Mouse (Mus musculus): ENCODE results near the gene Slc25a3. TPM values are rescaled to one million over a fixed set of nuclear protein-coding genes. Genes with fewer than 3 reads are reported as not detected.

Gene Slc25a3
- polyA plus RNA-seq, 1 experiment = 781 TPM

- H3K4me1 ChIP-seq (ENCODE audit: control insufficient read depth, insufficient read depth, insufficient read length, low read length) = no peaks in the 10 kb centered on the region
- no peak for TF ChIP-seq CTCF (IDR thresholded peaks at IDR 0.05; ENCODE audit: extremely low read depth, insufficient read length, insufficient replicate concordance, low read depth, low read length)
- no peak for TF ChIP-seq POLR2A (IDR thresholded peaks at IDR 0.05; ENCODE audit: low read depth, low read length)
- 73% methylated on average over 4 of the region's 4 CpGs for WGBS
- no peaks in the 10 kb centered on the region for H3K27me3 ChIP-seq (ENCODE audit: control insufficient read depth, insufficient read depth, low read length)
- H3K36me3 ChIP-seq (ENCODE audit: control insufficient read depth, insufficient read depth, low read length) = peaks cover 16% of the 10 kb centered on the region
- H3K4me3 ChIP-seq (ENCODE audit: low read depth, low read length) = no peak overlapping the region
- H3K27ac ChIP-seq (ENCODE audit: insufficient read depth, low read depth, low read length) = no peak overlapping the region
Measured at GRCm38 (mm10) chr10:91109841-91110240, 14.0 kb downstream of the Slc25a3 start.

GRCm38 (mm10) chr10:91105981-91106380 is 17.9 kb downstream of the Slc25a3 start:
- TF ChIP-seq POLR2A (IDR thresholded peaks at IDR 0.05; ENCODE audit: low read depth, low read length) (no peak), CTCF (IDR thresholded peaks at IDR 0.05; ENCODE audit: extremely low read depth, insufficient read length, insufficient replicate concordance, low read depth, low read length) (no peak)
- Histone ChIP-seq H3K27ac (ENCODE audit: insufficient read depth, low read depth, low read length) (no peak overlapping the region), H3K36me3 (ENCODE audit: control insufficient read depth, insufficient read depth, low read length) (peaks cover 3% of the 10 kb centered on the region; the same call in 1 of the 2 replicates), H3K4me1 (ENCODE audit: control insufficient read depth, insufficient read depth, insufficient read length, low read length) (no peaks in the 10 kb centered on the region), H3K27me3 (ENCODE audit: control insufficient read depth, insufficient read depth, low read length) (no peaks in the 10 kb centered on the region), H3K4me3 (ENCODE audit: low read depth, low read length) (no peak overlapping the region)
- 93% methylated on average over 3 of the region's 3 CpGs for WGBS

DNA sequence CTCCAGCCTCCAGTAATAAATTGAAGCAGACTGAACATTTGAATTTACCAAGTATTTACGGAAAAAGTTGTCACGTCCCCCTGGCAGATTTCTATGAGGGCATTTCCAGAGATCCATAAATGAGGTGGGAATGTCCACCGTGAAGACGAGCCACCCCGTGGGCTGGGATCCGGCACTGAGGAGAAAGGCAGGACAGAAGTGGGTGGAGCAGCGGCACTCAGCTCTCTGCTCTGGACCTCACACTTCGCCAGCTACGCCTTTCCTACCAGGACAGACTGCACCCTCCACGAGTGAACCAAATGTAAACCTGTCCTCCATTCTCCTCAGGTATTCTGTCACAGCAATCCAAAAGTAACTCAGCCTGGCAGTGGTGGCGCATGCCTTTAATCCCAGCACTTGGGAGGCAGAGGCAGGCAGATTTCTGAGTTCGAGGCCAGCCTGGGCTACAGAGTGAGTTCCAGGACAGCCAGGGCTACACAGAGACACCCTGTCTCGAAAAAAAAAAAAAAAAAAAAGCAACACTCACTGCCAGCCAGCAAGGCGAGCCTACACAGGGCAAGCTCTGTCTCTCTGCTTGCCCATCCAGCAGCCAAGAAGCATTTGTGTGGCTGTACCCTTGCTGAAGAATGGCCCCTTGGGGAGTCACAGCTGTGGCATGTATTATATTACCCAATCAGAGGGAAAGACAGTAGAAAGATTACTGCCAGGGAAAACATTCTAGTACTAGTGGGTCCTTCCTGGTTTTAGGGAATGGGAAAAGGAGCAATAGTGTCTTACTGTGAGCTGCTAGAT is 20.9 kb downstream of the Slc25a3 start:
- no peak for TF ChIP-seq CTCF (IDR thresholded peaks at IDR 0.05; ENCODE audit: extremely low read depth, insufficient read length, insufficient replicate concordance, low read depth, low read length)
- no peak for TF ChIP-seq POLR2A (IDR thresholded peaks at IDR 0.05; ENCODE audit: low read depth, low read length)
- Histone ChIP-seq H3K27ac (ENCODE audit: insufficient read depth, low read depth, low read length) (no peak overlapping the region), H3K27me3 (ENCODE audit: control insufficient read depth, insufficient read depth, low read length) (no peaks in the 10 kb centered on the region), H3K4me3 (ENCODE audit: low read depth, low read length) (no peak overlapping the region), H3K4me1 (ENCODE audit: control insufficient read depth, insufficient read depth, insufficient read length, low read length) (no peaks in the 10 kb centered on the region), H3K36me3 (ENCODE audit: control insufficient read depth, insufficient read depth, low read length) (peaks cover 3% of the 10 kb centered on the region)
- 93% methylated on average over 14 of the region's 14 CpGs for WGBS

- H3K36me3 ChIP-seq (ENCODE audit: control insufficient read depth, insufficient read depth, low read length) = peaks cover 3% of the 10 kb centered on the region
- WGBS = 94% methylated on average over 25 of the region's 25 CpGs
- no peaks in the 10 kb centered on the region for H3K4me1 ChIP-seq (ENCODE audit: control insufficient read depth, insufficient read depth, insufficient read length, low read length)
- H3K4me3 ChIP-seq (ENCODE audit: low read depth, low read length) = no peak overlapping the region
- H3K27ac ChIP-seq (ENCODE audit: insufficient read depth, low read depth, low read length) = no peak overlapping the region
- TF ChIP-seq POLR2A (IDR thresholded peaks at IDR 0.05; ENCODE audit: low read depth, low read length) = no peak
- no peak for TF ChIP-seq CTCF (IDR thresholded peaks at IDR 0.05; ENCODE audit: extremely low read depth, insufficient read length, insufficient replicate concordance, low read depth, low read length)
- no peaks in the 10 kb centered on the region for H3K27me3 ChIP-seq (ENCODE audit: control insufficient read depth, insufficient read depth, low read length)
Measured at GRCm38 (mm10) chr10:91101936-91102335, 21.9 kb downstream of the Slc25a3 start.

DNA sequence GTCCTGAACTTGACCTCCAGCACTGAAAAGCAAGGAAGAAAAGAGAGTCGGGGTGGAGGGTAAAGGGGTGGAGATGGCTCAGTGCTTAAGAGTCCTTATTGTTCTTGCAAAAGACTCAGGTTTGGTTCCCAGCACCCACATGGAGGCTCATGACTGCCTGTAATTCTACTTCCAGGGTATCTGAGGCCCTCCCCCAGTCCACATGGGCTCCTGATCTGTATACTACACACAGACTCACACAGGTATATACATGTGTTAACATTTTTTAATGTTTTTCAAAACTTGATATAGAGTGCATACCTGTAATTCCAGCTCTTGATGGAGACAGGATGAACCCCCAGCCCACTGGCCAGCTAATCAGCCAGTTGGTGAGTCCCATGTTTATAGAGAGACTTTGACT is 23.8 kb downstream of the Slc25a3 start:
- Histone ChIP-seq H3K27me3 (ENCODE audit: control insufficient read depth, insufficient read depth, low read length) (no peaks in the 10 kb centered on the region), H3K27ac (ENCODE audit: insufficient read depth, low read depth, low read length) (no peak overlapping the region), H3K36me3 (ENCODE audit: control insufficient read depth, insufficient read depth, low read length) (peaks cover 3% of the 10 kb centered on the region), H3K4me3 (ENCODE audit: low read depth, low read length) (no peak overlapping the region), H3K4me1 (ENCODE audit: control insufficient read depth, insufficient read depth, insufficient read length, low read length) (no peaks in the 10 kb centered on the region)
- no peak for TF ChIP-seq POLR2A (IDR thresholded peaks at IDR 0.05; ENCODE audit: low read depth, low read length)
- no peak for TF ChIP-seq CTCF (IDR thresholded peaks at IDR 0.05; ENCODE audit: extremely low read depth, insufficient read length, insufficient replicate concordance, low read depth, low read length)
- WGBS = 97% methylated on average over 1 of the region's 1 CpGs

DNA sequence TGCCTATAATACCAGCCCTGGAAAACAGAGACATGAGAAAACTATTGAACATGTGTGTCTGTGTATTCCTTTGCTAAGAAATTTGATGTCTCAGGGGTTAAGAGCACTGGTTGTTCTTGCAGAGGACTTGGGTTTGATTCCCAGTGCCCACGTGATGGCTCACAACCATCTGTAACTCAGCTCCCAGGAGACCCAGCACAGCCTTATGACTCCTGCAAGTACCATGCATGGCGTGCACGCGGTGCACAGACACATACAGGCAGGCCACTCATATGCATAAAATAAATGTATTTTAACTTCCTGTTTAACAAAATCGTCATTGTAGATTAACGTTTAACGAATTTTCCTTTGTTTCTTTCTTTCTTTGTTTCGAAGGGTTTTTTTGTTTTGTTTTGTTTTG is 25.8 kb downstream of the Slc25a3 start:
- Histone ChIP-seq H3K4me3 (ENCODE audit: low read depth, low read length) (no peak overlapping the region), H3K27me3 (ENCODE audit: control insufficient read depth, insufficient read depth, low read length) (no peaks in the 10 kb centered on the region), H3K36me3 (ENCODE audit: control insufficient read depth, insufficient read depth, low read length) (peaks cover 3% of the 10 kb centered on the region), H3K4me1 (ENCODE audit: control insufficient read depth, insufficient read depth, insufficient read length, low read length) (peaks cover 3% of the 10 kb centered on the region; the same call in 1 of the 2 replicates), H3K27ac (ENCODE audit: insufficient read depth, low read depth, low read length) (no peak overlapping the region)
- TF ChIP-seq CTCF (IDR thresholded peaks at IDR 0.05; ENCODE audit: extremely low read depth, insufficient read length, insufficient replicate concordance, low read depth, low read length) (no peak), POLR2A (IDR thresholded peaks at IDR 0.05; ENCODE audit: low read depth, low read length) (no peak)
- 91% methylated on average over 8 of the region's 8 CpGs for WGBS

GRCm38 (mm10) chr10:91094251-91095104 is 29.4 kb downstream of the Slc25a3 start:
- TF ChIP-seq POLR2A (IDR thresholded peaks at IDR 0.05; ENCODE audit: low read depth, low read length) (no peak), CTCF (IDR thresholded peaks at IDR 0.05; ENCODE audit: extremely low read depth, insufficient read length, insufficient replicate concordance, low read depth, low read length) (no peak)
- Histone ChIP-seq H3K4me1 (ENCODE audit: control insufficient read depth, insufficient read depth, insufficient read length, low read length) (peaks cover 5% of the 10 kb centered on the region; the same call in 1 of the 2 replicates), H3K36me3 (ENCODE audit: control insufficient read depth, insufficient read depth, low read length) (no peaks in the 10 kb centered on the region; the same call in 1 of the 2 replicates), H3K27ac (ENCODE audit: insufficient read depth, low read depth, low read length) (no peak overlapping the region), H3K27me3 (ENCODE audit: control insufficient read depth, insufficient read depth, low read length) (no peaks in the 10 kb centered on the region), H3K4me3 (ENCODE audit: low read depth, low read length) (no peak overlapping the region)
- WGBS = 60% methylated on average over 15 of the region's 15 CpGs

All from small intestine, adult 2 months (tissue).